Mouse (Mus musculus): ENCODE data around the gene Xrra1.
"Not testable (repeated sequence)": the region's sequence is repeated elsewhere in the genome, so short reads cannot be mapped to it uniquely, and the experiment has no call there.

The Xrra1 gene

DNA sequence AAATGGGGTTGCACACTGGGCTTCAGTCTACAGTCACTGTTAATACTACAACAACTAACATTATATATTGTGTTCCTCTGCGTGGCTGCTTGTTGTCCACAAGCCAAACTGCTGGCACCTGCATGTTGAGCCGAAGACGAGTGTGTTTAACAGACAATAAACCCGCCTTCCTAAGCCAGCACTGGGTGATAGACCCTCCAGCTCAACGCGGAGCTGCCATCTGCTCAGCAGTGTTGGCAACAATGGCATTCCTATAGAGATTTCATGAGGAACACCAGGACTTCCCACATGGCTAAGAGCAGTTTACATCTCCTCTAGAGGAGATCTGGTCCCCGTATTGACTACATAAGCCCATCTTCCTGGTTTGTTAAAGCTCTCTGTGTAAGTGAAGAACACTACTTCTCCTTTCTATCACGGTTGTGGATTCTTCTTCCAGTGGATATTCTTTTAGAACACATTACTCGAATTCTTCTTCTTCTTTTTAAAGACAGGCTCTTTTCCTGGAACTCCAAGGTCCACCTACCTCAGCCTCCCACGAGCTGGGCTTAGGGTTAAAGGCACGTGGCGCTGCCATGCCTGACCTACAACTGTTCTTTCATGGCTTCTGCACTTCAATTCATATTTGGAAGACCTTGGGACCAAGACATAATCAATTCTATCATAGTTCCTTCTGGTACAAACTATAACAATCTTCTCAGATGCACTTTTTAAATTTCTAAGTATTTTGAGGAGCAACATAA, 98.5 kb downstream of the Xrra1 start:
- DNase-seq, result no peak

DNA sequence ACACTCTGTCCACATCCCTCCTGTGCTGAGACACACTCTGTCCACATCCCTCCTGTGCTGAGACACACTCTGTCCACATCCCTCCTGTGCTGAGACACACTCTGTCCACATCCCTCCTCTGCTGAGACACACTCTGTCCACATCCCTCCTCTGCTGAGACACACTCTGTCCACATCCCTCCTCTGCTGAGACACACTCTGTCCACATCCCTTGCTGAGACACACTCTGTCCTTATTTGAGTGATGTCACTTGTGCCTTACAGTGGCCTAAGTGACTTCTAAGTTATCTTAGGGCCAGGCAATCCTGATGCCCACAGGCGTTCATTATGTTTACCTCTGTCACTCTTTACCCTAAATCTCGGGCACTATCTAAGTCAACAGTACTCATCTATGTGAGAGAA, 101.7 kb downstream of the Xrra1 start:
- DNase-seq, result not testable (repeated sequence)

GRCm38 (mm10) chr7:99961518-99961917, 102.6 kb downstream of the Xrra1 start:
- DNase-seq, result no peak

- DNase-seq, result no peak
Measured at GRCm38 (mm10) chr7:99962536-99963236, 103.8 kb downstream of the Xrra1 start.

DNA sequence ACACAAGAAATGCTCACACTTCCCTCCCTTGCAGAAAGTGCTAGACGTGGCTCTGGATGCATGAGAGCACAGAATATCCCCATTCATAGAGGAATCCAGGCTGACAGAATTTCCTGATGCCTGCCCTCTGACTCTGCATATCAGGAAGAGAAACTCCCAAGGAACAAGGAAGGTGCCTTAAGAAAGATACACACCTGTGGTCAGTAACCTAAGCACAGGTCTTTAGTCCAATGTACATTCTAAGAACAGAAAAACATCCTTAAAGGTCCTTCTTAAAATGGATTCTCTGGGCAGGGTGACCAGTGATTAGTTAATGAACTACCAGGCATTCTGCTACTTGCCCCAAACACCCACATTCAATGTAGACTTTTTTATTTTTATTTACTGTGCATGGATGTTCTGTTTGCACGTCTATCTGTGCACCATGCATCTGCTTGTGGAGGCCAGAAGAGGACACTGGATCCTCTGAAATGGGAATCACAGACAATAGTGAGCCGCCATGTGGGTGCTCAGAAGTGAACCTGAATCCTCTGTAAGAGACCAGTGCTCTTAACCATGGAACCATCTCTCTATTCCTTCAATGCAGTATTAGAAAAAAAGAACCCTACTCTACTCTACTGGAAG, 104.4 kb downstream of the Xrra1 start:
- no peak for DNase-seq

DNA sequence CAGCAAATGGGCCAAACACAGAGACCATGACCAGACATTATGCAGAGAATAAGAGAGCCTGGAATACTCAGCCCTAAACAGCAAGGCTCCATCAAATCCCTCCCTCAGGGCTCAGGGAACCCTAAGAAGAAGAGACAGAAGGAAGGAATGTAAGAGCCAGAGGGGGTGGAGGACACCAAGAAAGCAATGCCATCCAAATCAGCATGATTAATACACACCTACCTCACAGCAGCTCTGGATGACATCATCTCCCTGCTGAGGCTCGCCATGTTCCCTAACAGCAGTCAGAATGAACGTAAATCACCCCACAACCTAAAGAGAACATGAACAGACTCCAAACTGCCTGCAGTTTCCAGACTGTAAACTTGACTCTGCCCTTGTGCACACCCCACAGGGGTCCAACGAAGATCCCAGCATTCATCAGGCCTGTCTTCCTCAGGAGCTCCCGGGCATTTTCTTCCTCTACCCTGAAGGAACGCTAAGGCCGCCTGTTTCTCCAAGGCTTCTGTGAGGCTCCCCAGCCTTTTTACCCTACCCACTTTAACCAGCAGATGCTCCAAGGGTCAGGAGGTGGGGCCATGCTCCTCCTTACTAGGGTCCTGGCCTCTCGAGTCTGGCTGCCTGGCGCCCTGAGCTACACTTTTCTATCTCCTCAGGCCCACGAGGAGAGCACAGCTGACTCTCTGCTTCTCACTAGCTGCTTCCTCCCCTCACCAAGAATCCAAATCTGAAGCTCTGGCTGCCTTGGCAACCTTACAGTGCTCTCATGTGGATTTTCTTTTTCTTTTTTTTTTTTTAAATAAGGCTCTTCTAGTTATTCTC, 106.3 kb downstream of the Xrra1 start:
- no peak for DNase-seq

- DNase-seq, result no peak
Measured at GRCm38 (mm10) chr7:99966011-99966721, 107.2 kb downstream of the Xrra1 start.
